Mouse (Mus musculus): ENCODE results near the gene Lpcat2b. TPM values are rescaled to one million over a fixed set of nuclear protein-coding genes. Genes with fewer than 3 reads are reported as not detected.

Gene Lpcat2b
- polyA plus RNA-seq, 1 experiment from 2014 or later: not detected

DNA sequence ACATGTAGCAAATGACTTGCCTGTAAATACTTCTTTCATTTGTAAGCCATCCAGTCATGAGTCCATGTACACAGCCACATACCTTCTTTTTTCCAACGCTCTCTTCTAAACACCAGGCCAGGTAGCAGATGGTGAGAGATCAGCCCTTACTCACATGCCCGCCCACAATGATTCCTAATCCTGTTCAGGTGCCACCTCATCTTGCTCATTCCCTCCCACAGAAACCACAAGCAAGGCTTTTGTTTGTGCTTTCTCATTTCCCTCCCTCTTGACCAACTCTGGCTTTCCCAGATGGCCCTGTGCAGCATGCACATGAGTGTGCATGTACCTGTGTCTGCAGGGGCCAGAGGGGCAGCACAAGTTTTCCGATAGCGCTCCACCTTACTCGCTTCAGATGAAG, 18.9 kb downstream of the Lpcat2b start:
- Histone ChIP-seq H3K9me3 (no peaks in the 10 kb centered on the region), H3K4me1 (replicated peaks) (no peaks in the 10 kb centered on the region), H3K36me3 (no peaks in the 10 kb centered on the region), H3K9ac (no peak overlapping the region), H3K4me3 (no peak overlapping the region), H3K27me3 (no peaks in the 10 kb centered on the region), H3K4me2 (no peak overlapping the region), H3K27ac (replicated peaks) (no peak overlapping the region)
- no peak for ATAC-seq (ENCODE audit: low FRiP score, low read depth)
- WGBS: 92% methylated on average over 5 of the region's 5 CpGs

DNA sequence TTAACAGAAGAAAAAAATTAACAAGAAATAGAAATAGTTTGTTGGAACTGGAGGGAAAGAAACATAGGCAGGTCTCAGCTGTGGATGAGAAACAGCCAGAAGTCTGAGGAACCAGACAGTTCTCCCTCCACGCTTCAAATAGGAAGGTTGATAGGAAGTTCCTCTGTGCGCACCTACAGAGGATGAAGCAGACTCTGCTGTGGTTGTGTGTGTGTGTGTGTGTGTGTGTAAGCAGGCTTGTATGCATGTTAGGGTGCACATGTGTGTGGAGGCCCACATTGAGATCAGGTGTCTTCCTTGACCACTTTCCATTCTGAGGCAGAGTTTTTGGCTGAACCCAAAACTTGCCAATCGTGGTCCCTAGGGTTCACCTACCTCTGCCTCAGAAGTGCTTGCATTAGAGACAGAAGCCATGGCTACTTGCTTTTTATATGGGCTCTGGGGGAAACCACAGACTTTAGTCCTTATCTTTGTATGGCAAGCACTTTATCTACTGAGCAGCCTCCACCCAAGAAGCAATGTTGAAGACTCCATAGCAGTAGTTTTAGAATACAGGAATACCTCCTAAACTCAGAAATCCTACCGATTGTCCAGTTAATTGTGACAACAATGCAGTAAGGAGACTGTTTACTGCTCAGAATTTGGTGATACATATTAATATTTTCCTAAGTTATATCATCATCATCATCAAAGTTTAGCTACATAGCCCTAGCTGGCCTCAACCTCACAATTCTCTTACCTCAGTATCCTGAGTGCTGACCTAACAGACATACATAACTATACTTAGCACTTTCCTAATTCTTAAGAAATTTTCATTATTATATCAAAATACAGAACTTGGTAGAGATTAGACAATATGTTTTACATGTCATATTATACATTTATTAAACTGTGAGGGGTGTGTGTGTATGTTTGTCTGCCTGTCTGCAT, 31.1 kb downstream of the Lpcat2b start:
- Histone ChIP-seq H3K4me2 (no peak overlapping the region), H3K36me3 (no peaks in the 10 kb centered on the region), H3K9ac (no peak overlapping the region), H3K4me1 (replicated peaks) (no peaks in the 10 kb centered on the region), H3K4me3 (no peak overlapping the region), H3K27ac (replicated peaks) (no peak overlapping the region), H3K9me3 (no peaks in the 10 kb centered on the region), H3K27me3 (no peaks in the 10 kb centered on the region)
- 92% methylated on average over 4 of the region's 4 CpGs for whole genome bisulfite sequencing
- no peak for ATAC-seq (ENCODE audit: low FRiP score, low read depth)

DNA sequence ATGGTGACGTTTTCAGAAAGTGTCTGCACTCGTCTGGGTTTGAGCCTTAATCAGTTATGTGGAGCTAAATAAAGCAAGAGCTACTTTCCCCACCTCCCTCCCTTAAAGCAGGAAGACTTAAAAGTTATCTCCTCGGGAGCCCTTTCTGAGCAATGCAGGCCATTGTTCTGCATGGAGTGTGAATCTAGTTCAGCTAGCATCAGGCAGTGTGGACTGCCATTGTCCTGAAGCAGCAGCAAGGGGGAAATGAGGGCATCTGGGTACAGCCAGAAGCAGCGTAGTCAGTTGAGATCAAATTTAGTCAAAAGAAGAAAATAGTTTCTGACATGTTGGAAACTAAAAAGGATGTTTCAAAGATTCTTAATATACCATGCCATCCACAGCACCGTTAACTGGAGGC, 35.2 kb downstream of the Lpcat2b start:
- no peak overlapping the region for H3K4me2 ChIP-seq
- ATAC-seq (ENCODE audit: low FRiP score, low read depth): no peak

DNA sequence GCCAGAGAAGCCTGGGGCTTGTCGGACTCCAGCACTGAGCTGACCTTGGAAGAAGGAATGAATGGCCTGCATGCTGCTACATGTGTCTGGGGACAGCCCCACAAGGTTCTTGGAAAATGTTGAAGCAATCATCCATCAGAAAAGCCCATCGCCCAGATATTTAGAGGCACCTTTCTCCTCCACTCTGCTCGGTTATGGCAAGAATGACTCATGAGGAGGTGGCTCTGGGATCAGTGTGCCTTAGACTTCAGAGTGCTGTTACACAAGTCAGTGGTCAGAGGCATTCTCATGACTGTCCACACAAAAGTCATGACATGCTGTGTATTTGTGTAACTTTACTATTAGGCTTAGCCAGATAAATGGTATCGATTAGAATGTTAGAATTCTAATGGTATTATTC, 35.7 kb downstream of the Lpcat2b start:
- Histone ChIP-seq H3K4me1 (replicated peaks) (no peaks in the 10 kb centered on the region), H3K4me2 (no peak overlapping the region), H3K4me3 (no peak overlapping the region), H3K36me3 (no peaks in the 10 kb centered on the region), H3K9me3 (no peaks in the 10 kb centered on the region), H3K27me3 (no peaks in the 10 kb centered on the region), H3K27ac (replicated peaks) (no peak overlapping the region), H3K9ac (no peak overlapping the region)
- ATAC-seq (ENCODE audit: low FRiP score, low read depth): no peak
- 82% methylated on average over 4 of the region's 4 CpGs for WGBS

More for the DNA sequence above, 35.2 kb downstream of the Lpcat2b start:
- WGBS: 39% methylated on average over 5 of the region's 5 CpGs
- H3K9ac ChIP-seq: no peak overlapping the region
- H3K36me3 ChIP-seq: no peaks in the 10 kb centered on the region
- H3K27me3 ChIP-seq: no peaks in the 10 kb centered on the region
- H3K4me3 ChIP-seq: no peak overlapping the region
- no peaks in the 10 kb centered on the region for H3K4me1 ChIP-seq (replicated peaks)
- no peak overlapping the region for H3K27ac ChIP-seq (replicated peaks)
- no peaks in the 10 kb centered on the region for H3K9me3 ChIP-seq

DNA sequence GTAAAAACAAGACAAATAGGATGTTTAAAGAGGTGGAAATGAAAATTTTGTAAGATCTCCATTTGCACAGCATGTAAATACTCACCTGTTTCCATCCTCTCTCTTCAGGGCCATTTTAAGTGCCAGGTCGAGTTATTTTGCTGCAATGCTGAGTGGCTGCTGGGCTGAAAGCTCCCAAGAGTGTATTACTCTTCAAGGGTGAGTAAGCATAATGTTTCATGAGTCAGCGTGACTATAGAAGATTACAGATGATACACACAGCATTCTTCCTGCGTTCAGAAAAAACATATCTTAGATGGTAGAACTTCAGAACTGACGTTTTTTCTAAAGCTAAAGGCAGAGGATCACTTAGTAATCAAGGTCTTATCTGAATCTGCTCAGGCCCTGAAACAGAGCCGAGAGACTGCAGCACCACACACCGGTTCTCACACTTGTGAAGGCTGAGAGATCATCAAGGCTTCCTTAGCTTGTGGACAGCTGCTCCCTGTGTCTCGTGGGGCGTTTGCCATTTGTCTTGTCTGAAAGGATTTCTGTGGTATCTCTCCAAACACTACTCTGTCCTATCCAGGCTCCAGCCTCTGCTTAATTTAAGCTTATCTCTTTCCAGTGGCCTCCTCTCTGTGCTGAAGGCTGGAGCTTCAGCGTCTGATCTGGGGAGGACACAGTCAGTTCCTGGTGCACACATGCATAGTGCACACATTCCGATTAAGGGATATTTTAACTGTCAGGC, 39.4 kb downstream of the Lpcat2b start:
- no peak for ATAC-seq (ENCODE audit: low FRiP score, low read depth)
- Histone ChIP-seq H3K36me3 (peaks cover 9% of the 10 kb centered on the region; the same call in 1 of the 2 replicates), H3K4me2 (no peak overlapping the region), H3K4me3 (no peak overlapping the region), H3K9ac (no peak overlapping the region), H3K9me3 (no peaks in the 10 kb centered on the region), H3K27ac (replicated peaks) (no peak overlapping the region), H3K4me1 (replicated peaks) (no peaks in the 10 kb centered on the region), H3K27me3 (no peaks in the 10 kb centered on the region)
- WGBS: 74% methylated on average over 10 of the region's 10 CpGs

DNA sequence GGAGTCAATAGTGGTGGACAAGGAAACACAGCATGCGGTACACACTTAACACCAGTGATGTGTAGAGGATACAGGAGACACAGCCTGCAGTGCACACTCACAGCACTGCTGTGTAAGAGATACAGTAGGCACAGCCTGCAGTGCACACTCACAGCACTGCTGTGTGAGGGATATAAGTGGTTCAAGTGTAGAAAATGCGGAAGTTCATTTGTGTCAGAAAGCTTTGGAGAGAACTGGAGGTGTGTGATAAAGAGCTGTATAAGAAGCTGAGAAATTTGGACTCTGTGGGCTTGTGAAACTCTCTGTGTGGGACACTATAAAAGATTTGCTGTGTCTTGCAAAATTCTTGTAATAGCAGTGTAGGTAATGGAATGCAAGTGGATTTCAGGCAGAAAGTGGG, 48.8 kb downstream of the Lpcat2b start:
- no peak for ATAC-seq (ENCODE audit: low FRiP score, low read depth)
- 94% methylated on average over 2 of the region's 2 CpGs for WGBS

More for the DNA sequence above, 48.8 kb downstream of the Lpcat2b start:
- no peak overlapping the region for H3K4me2 ChIP-seq
- H3K4me1 ChIP-seq (replicated peaks): no peaks in the 10 kb centered on the region
- no peaks in the 10 kb centered on the region for H3K27me3 ChIP-seq
- no peak overlapping the region for H3K4me3 ChIP-seq
- H3K27ac ChIP-seq (replicated peaks): no peak overlapping the region
- no peak overlapping the region for H3K9ac ChIP-seq
- H3K36me3 ChIP-seq: peaks cover 4% of the 10 kb centered on the region; the same call in 1 of the 2 replicates
- no peaks in the 10 kb centered on the region for H3K9me3 ChIP-seq

Other genes with a start within 250 kb of the Lpcat2b start
- gene Tgfbr3, start 141.9 kb upstream of the Lpcat2b start, polyA plus RNA-seq (2015; fragmentation: Nextera tagmentation; extraction: Ambion mirVana): 6.0 and 7.5 TPM in 2 replicates
- 3.3 and 3.7 TPM in 2 replicates for gene Brdt, start 100.4 kb upstream of the Lpcat2b start, polyA plus RNA-seq (2015; fragmentation: Nextera tagmentation; extraction: Ambion mirVana)
- 2.7 and 3.3 TPM in 2 replicates for gene Ephx4, start 28.8 kb upstream of the Lpcat2b start, polyA plus RNA-seq (2015; fragmentation: Nextera tagmentation; extraction: Ambion mirVana)
- gene Btbd8, start 6.4 kb downstream of the Lpcat2b start, polyA plus RNA-seq (2015; fragmentation: Nextera tagmentation; extraction: Ambion mirVana): 17.5 and 19.3 TPM in 2 replicates
- 0.41 and 0.54 TPM in 2 replicates for gene Gm42669, start 76.1 kb downstream of the Lpcat2b start, polyA plus RNA-seq (2015; fragmentation: Nextera tagmentation; extraction: Ambion mirVana)
- gene 1700028K03Rik, start 103.2 kb downstream of the Lpcat2b start, polyA plus RNA-seq (2015; fragmentation: Nextera tagmentation; extraction: Ambion mirVana): 0.18 and 0.29 TPM in 2 replicates
- 21.9 and 22.9 TPM in 2 replicates for gene Rpap2, start 165.8 kb downstream of the Lpcat2b start, polyA plus RNA-seq (2015; fragmentation: Nextera tagmentation; extraction: Ambion mirVana)
- 30.2 and 32.9 TPM in 2 replicates for gene Glmn, start 166.3 kb downstream of the Lpcat2b start, polyA plus RNA-seq (2015; fragmentation: Nextera tagmentation; extraction: Ambion mirVana)